Mouse (Mus musculus): Measurements from ENCODE around the gene Fgf13. TPM values are rescaled to one million over a fixed set of nuclear protein-coding genes. Genes with fewer than 3 reads are reported as not detected.

The Fgf13 gene
- total RNA-seq, 1 experiment from 2014 or later = 0.82 TPM

DNA sequence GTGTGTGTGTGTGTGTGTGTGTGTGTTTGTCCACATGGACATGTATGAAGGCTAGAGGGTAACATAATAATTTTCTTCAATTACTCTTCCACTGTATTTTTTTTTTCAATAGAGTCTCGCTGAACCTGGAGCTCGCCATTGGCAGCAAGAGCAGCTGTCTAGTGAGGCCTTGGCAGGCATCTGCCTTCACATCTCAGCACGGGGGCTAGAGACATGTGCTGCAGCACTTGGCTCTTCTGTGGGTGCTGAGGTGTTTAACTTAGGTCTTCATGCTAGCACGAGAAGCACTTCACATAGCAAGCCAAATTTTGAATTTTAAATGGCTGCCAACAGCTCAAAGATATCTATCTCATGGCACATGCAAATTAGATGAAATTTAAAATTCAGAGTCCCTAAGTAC is 380.9 kb downstream of the Fgf13 start:
- no peak for DNase-seq

DNA sequence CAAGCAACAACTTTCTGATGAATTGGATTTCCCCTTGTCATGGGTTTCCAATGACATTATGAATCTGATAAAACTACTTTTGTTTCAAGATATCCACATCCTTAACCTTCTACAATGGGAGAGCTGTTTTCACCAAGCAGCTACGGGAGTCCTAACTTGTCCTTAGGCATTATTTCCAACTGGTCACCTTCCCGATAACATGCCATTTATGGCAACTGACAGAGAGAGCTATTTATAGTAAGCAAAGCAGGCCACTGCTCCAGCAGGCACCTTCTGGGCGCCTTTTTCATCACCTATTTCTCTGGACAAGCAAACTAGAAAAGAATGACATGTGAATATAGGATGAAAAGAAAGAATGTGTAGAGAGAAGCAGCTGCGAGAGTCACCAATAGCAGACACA is 385.5 kb downstream of the Fgf13 start:
- no peak for DNase-seq

DNA sequence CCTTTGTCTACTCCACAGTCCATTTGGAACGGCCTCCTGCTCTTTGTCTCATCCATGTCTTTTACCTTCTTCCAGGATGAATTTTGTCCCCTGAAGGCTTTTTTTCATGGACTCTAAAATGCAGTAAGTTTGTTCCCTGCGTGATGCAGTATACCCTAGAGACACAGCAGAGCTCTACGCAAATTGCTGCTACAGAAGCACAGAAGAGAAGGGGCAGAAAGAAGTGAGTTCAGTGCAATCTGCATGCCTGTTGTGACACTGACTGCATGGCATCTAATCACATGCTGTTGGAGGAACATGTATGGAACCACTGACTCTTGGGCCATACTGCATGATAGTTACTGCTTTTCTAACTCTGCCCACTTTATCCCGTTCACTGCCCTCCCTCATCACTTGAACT is 388.2 kb downstream of the Fgf13 start:
- DNase-seq = no peak

DNA sequence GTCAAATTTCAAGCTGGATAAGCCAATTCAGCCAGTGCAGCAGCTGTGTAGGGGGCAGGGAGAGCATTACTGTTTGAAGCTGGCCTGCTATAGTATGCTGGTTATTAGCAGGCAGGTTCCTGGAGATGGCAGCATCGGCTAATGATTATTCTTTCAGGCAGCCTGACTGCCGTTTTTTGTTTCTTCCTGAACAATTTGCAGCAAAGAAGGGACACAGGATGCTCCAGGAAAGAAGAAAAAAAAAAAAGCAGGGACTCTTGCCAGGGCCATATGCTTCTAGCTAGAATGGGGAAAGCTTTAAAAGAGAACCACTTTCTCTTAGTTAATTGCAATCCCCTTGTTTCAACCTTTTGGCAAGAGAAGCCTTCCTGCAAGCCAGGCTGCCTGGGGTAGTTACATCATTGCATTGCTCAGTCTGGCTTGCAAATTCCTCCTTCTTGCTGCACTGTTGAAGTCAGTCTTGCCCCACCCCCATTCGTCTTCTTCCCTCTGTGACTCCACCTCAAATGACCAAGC is 388.7 kb downstream of the Fgf13 start:
- DNase-seq = peak; percentile 7

DNA sequence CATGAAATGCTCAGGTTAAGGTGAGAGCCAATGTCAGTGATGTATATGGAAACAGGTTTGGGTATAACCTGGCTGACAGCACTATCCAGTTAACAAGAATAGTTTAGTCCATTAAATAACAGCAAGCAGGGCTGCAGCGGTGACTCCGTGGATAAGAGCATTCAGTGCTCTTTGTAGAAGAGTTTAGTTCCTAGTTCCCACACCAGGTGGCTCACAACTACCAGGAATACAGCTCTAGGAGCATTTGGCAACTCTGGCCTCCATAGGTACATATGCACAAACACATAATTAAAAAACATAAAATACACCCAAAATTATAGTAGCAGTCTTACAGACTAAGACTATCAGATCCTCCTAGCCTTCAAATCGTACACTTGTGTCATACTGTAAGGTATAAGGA is 390.2 kb downstream of the Fgf13 start:
- no peak for DNase-seq

DNA sequence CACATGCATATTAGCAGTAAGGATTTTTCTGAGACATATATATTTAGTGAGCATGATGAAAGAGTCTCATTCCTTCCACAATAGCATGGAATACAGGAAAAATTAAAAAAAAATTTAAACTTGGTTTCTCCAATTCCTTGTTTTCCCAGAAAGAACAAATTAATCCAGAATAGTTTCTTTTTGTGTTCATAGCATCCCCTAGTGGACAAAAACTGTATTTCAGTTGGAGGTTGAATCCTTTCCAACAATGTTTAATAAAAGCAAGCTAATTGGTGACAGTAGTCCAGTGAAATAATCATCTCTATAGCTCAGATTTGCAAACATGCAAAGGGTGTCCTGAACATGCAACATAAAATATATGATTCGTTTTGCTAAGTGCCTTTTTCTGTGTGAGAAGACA is 395.7 kb downstream of the Fgf13 start:
- no peak for DNase-seq

DNA sequence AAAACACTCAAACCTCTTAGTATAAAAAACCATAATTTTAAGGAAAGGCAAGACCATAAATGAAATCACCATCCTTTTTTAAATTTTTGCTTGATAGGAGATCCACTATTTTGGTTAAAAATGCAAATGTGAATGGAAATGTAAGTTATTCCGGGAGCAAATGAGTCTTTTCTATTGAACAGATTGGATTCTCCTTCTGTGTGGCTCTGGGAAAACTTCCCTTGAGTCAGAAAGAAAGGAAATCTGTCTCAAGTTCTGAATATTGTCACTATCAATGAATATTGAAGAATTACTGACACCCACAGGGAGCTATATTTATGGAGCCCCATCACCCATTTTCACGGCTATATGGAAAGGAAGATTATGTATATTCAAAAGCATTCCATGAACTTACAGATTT is 401.1 kb downstream of the Fgf13 start:
- no peak for DNase-seq

DNA sequence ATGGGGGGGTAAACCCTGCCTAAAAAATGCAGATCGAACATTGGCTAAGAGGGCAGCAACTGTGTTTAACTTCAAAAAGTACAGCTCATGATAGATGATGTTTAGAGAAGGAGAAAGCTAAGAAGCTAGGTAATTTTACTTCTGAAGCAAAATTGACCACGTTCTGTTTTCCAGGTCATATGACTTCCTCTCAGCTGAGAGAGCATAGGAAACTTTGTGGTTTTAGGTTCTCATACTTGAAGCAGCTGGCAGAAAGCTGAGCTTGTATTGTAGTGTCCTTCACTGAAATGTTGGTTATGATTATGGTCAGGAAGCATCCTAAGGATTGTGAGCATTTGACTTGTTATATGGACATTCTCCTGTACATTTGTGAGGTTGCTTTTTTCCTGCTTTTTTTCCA is 425.9 kb downstream of the Fgf13 start:
- no peak for DNase-seq

DNA sequence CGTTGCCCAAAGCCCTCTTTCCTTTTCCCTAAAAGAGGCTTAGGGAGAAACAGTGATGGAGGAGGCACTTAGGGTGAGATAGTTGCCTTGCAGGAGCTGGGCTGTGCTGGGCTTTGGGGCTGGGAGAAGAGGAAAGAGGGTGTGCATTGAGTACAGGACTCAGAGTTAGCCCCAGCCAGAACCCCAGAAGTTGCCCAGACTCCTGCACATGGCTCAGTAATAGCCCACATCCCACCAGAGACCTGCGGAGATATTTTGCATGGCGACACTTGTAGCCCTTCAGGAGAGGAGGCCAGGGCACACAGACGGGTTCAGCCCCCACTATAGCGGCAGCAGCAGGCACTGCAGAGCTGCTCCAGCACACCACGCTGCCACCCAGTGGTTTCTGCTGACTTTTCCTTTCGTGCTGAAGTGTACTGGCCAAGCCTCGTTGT is 432.9 kb downstream of the Fgf13 start:
- peak; percentile 17 for DNase-seq

DNA sequence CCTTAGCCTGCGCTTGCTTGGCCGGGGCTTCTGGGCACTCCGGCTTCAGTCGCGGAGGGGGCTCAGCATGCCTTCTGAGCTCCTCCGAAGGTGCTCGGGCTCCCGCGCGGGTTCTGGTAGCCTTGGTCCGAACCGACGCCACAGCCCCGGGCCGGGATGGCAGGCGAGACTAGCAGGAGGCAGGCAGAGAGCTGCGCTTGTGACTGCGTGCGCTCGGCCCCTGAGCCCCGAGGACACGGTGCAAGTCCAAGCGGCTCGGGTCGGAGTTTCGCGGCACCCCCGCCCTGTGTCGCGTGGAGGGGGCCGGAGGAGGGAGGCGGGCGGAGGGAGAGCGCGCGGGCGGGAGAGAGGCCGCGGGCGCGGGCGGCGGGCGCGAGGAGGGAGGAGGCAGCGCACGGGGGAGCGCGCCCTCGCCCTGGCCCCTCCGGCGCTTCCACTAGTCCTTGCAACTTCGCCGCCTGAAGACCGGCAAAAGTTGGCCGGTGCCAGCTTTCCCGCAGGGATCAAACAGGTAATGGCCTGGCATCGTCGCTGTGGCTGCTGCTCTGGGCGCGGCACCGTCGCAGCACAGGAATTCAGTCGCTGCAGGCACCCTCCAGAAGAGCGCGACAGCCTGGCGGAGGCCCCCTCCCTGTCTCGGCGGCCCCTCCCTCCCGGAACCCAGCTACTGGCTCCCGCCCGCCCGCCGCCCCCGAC is 433.6 kb downstream of the Fgf13 start:
- peak; percentile 22 for DNase-seq

DNA sequence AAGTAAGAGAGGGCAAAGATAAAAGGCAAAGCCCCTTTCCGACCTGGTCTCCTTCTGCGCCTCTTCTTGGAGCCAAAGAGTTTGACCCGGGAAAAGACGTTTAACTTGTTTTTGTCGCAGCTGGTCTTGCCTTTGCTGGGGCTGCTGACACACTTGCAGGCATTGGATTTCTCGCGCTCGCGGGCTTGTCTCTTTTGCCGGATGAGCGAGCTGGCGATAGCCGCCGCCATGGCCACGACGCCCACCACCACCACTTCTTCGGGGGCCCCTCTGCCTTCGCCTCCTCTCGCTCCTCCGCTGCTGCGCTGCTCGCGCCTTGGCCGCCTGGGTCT is 434.1 kb downstream of the Fgf13 start:
- peak; percentile 5 for DNase-seq

DNA sequence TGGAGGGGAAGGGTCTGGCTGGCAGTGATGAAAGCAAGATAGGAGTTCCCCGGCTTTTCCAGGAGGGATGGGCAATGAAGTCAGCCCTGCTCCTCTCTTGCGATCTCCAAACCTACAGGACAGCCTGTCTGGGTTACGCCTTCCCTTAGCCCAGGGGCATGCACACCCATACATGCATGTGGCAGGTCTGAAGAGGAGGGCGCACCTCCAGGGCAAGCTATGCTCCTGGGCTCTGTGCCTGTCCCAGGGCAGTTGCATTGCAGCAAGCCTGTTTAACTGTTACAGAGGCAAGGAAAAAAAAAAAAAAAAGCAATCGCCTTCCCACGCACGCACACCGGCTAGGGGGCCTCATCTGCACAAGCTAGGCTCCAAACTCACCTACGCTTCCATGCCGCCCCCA is 434.5 kb downstream of the Fgf13 start:
- no peak for DNase-seq

DNA sequence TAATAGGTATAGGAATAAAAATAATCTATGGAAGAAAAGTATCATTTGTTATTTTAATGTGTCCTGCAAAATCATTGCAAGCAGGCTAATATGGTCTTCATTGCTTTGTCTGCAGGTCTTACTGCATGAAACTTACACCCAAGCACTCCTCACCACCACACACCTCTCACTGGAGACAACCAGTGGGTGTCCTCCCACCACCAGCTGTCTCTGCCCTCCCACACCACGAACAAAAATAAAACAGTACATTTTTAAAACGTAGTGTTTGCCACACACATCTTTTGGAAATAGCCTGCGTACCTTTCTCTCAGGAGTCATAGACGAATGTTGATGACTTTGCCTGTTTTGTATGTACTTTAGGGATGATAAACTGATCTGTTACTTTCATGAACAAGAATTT is 441.2 kb downstream of the Fgf13 start:
- no peak for DNase-seq

DNA sequence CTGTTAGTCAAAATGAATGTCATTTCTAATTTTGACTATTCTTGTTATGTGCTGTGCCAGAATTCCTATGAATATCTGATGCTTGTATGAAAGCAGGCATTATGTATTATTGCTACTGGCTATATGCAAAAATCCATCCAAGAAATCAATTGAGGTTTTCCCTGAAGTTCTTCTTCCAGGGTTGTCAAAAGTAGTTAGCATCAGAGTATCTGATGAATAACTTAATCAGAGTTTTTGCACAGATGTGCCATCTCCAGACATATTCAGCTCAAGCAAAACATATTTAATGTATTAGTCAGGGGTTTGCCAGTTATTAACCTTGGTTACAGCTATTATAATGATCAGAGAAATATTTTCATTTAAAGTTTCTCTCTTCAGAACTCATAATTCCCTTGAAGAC is 454.7 kb downstream of the Fgf13 start:
- no peak for DNase-seq

DNA sequence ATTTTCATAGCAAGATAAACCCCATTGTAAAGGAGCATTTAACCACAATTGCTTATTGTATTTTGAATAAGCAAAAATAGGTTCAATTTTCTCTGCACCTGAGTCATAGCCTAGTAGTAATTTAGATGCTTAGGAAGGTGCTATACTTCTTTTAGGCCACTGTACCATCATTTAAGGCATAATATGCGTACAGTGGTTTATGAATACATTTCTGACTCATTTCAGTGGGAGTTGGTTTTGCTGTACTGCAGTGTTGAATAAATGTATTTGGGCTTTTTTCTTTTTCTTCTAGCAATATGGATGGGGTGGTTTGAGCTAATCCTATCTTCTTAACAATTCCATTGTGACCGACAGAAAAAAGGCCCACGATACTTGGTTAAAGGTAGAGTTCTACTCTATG is 481.9 kb downstream of the Fgf13 start:
- no peak for DNase-seq

DNA sequence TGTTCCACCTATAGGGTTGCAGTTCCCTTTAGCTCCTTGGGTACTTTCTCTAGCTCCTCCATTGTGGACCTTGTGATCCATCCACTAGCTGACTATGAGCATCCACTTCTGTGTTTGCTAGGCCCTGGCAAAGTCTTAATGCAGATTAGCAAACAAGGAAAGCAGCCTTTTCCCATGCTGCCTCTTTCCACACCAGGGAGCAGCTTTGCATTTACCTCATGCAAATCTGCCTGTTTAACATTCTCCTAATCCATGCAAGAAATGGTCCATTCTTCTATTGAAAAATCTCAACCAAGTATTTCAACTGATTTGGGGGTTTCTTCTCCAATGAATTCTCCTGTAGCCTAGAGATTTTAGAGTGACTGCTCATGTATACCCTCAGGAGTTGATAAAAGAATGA is 487.4 kb downstream of the Fgf13 start:
- no peak for DNase-seq

DNA sequence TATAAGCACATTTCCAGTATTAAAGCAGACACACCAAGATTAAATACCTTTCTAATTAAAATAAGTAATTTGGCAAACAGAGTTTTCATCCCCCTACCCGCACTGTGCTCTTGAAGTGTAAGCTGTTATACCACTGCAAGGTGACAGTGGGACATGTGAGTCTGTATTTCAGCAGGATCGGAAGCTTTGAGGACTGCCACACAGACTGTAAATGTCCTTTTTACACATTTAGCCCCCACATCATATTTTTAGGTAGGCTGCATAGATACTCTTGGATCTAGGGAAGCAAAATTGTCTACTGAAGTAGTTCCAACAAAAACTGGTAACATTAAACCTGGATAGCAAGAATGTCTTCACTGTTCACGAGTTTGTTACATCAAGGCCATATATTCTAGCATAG is 495.8 kb downstream of the Fgf13 start:
- DNase-seq = no peak

DNA sequence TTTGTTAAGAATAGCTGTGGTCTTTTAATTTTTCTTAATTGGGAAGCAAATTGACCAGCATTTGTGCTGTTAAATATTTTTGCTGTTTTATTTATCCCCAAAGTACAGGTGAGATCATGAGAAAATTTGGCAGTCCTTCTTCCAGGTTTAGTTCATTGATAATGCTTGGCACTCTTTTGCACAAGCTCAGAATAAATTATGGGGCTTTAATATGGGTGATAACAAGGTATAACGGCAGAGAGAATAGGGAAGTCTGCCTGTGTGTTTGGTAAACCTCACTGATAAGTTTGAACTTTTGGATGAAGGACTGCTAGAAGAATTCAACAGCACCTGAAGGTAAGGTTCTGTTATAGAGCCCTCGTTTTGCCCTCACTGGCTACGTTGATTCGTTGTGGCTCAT is 504.7 kb downstream of the Fgf13 start:
- no peak for DNase-seq

DNA sequence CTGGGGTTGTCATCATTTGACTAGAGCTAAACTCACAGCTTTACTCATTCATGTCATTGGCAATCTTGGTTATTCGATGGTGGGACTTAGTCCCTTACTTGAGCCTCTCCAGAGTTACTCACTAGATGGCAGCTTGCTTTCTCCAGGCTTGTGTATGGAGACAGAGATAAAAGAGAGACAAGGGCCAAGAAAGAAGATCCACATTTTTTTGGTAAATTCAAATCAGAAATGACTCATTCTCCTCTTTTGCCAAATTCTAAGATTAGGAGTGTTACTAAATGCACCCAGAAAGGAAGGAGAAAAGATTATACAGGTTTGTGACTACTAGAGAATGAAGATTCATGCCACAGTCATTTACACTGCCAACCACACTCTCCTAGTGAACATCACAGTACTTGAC is 532.9 kb downstream of the Fgf13 start:
- no peak for DNase-seq

Small RNA genes lying within 50 kb of the gene (microRNA-seq; reads per million reads assigned to microRNA genes)
- 0.43 to 1.9 reads per million in 2 experiments for gene Mir504
